Mouse (Mus musculus) stomach, embryonic 15.5 days (tissue): ENCODE results near the gene Cfap43. TPM values are rescaled to one million over a fixed set of nuclear protein-coding genes. Genes with fewer than 3 reads are reported as not detected.

Source experiments
- ATAC-seq: fragments of 200-750 bp; cut with Nextera tagmentation; 2 replicates; pipeline ENCODE4 v1.8.0; 2017; ENCODE audit warnings: low read depth, moderate number of reproducible peaks, moderate TSS enrichment; ENCODE audit not compliant: insufficient read depth, low FRiP score
- H3K27ac ChIP-seq: fragments of 300-500 bp; sonication (generic); 2 replicates; pipeline ENCODE4 v1.5.1; 2015; ENCODE audit warnings: mild to moderate bottlenecking, inconsistent platforms
- H3K27me3 ChIP-seq: fragments of 300-500 bp; sonication (generic); replicated peaks from 2 replicates; pipeline ENCODE4 v1.6.1; 2015; ENCODE audit warnings: inconsistent platforms
- H3K36me3 ChIP-seq: fragments of 300-500 bp; sonication (generic); 2 replicates; pipeline ENCODE4 v1.6.1; 2015; ENCODE audit warnings: inconsistent platforms
- H3K4me1 ChIP-seq: fragments of 300-500 bp; sonication (generic); 2 replicates; pipeline ENCODE4 v1.6.1; 2015; ENCODE audit warnings: inconsistent platforms
- H3K4me2 ChIP-seq: fragments of 300-500 bp; sonication (generic); 2 replicates; pipeline ENCODE4 v1.6.1; 2015; ENCODE audit warnings: mild to moderate bottlenecking, inconsistent platforms
- H3K4me3 ChIP-seq: fragments of 300-500 bp; sonication (generic); replicated peaks from 2 replicates; pipeline ENCODE4 v1.5.1; 2015; ENCODE audit warnings: inconsistent platforms
- H3K9ac ChIP-seq: fragments of 300-500 bp; sonication (generic); 2 replicates; pipeline ENCODE4 v1.6.1; 2015; ENCODE audit warnings: inconsistent platforms
- H3K9me3 ChIP-seq: fragments of 300-500 bp; sonication (generic); 2 replicates; pipeline ENCODE4 v1.6.1; 2016; ENCODE audit warnings: inconsistent platforms
- WGBS: fragments of 180-500 bp; shearing (Covaris S2); methylation state at CpG from one replicate; pipeline ENCODE4 v1.1.7; 2015; 5-methylcytosine and 5-hydroxymethylcytosine counted together
- polyA plus RNA-seq: library from polyadenylated mRNA; unstranded; fragments of >200 nt; fragmentation: Nextera tagmentation; extraction: Ambion mirVana; gene quantifications from 2 replicates; pipeline ENCODE4 v1.2.1, GENCODE M21; 2015

Gene Cfap43
- polyA plus RNA-seq, 1 experiment from 2014 or later = 0.62 TPM

- WGBS = 24% methylated on average over 11 of the region's 11 CpGs
- ATAC-seq = peak; percentile 59; the same call in 1 of the 2 replicates
- Histone ChIP-seq H3K4me2 (no peak overlapping the region), H3K9ac (no peak overlapping the region), H3K4me1 (peaks cover 3% of the 10 kb centered on the region; the same call in 1 of the 2 replicates), H3K4me3 (no peak overlapping the region), H3K27ac (no peak overlapping the region), H3K36me3 (no peaks in the 10 kb centered on the region), H3K27me3 (no peaks in the 10 kb centered on the region), H3K9me3 (no peaks in the 10 kb centered on the region)
Measured at GRCm38 (mm10) chr19:47882151-47882881, 36.8 kb downstream of the Cfap43 start.

GRCm38 (mm10) chr19:47881538-47881937 lies 37.5 kb downstream of the Cfap43 start:
- no peaks in the 10 kb centered on the region for H3K27me3 ChIP-seq
- no peak overlapping the region for H3K4me2 ChIP-seq
- ATAC-seq = no peak
- no peak overlapping the region for H3K27ac ChIP-seq
- no peak overlapping the region for H3K9ac ChIP-seq
- H3K36me3 ChIP-seq = no peaks in the 10 kb centered on the region
- H3K4me3 ChIP-seq = no peak overlapping the region
- no peaks in the 10 kb centered on the region for H3K9me3 ChIP-seq
- whole genome bisulfite sequencing = 73% methylated on average over 7 of the region's 7 CpGs
- H3K4me1 ChIP-seq = peaks cover 3% of the 10 kb centered on the region; the same call in 1 of the 2 replicates

DNA sequence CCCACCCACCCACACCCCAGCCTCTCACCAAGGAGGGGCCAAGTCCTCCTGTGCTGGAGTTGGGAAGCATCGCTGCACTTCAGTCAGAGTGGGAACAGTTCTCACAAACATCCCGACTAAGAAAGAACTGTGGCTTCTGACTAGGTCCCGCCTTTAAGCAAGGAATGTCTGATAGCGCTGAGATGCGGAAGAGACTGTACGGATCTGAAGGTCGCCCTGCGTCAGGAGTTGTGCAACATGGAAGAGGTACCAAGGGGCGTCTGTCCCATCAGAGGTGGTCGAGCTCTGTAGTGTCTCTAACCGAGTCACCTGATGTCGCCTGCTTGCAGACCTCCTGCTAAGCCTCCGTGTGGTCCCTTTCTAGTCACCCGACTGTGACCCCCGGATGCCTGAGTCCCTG lies 42.8 kb downstream of the Cfap43 start:
- WGBS = 58% methylated on average over 15 of the region's 15 CpGs

GRCm38 (mm10) chr19:47871515-47871914 lies 47.6 kb downstream of the Cfap43 start:
- Histone ChIP-seq H3K9ac (no peak overlapping the region), H3K27me3 (no peaks in the 10 kb centered on the region), H3K4me1 (0 out of 2 replicates have a peak, but pooled peaks cover 5% of the 10 kb centered on the region), H3K36me3 (no peaks in the 10 kb centered on the region), H3K9me3 (no peaks in the 10 kb centered on the region), H3K27ac (no peak overlapping the region), H3K4me3 (no peak overlapping the region), H3K4me2 (no peak overlapping the region)
- 35% methylated on average over 10 of the region's 10 CpGs for WGBS
- ATAC-seq = no peak

More for the DNA sequence above, 42.8 kb downstream of the Cfap43 start:
- no peaks in the 10 kb centered on the region for H3K27me3 ChIP-seq
- H3K9me3 ChIP-seq = no peaks in the 10 kb centered on the region
- no peaks in the 10 kb centered on the region for H3K36me3 ChIP-seq
- no peak overlapping the region for H3K9ac ChIP-seq
- H3K27ac ChIP-seq = no peak overlapping the region
- ATAC-seq = no peak
- no peak overlapping the region for H3K4me2 ChIP-seq
- no peak overlapping the region for H3K4me3 ChIP-seq
- H3K4me1 ChIP-seq = peaks cover 3% of the 10 kb centered on the region; the same call in 1 of the 2 replicates

GRCm38 (mm10) chr19:47870102-47870666 lies 48.9 kb downstream of the Cfap43 start:
- WGBS = 60% methylated on average over 7 of the region's 7 CpGs
- no peaks in the 10 kb centered on the region for H3K27me3 ChIP-seq
- no peak overlapping the region for H3K9ac ChIP-seq
- H3K4me2 ChIP-seq = no peak overlapping the region
- no peaks in the 10 kb centered on the region for H3K9me3 ChIP-seq
- H3K4me1 ChIP-seq = 0 out of 2 replicates have a peak, but pooled peaks cover 5% of the 10 kb centered on the region
- no peaks in the 10 kb centered on the region for H3K36me3 ChIP-seq
- ATAC-seq = no peak
- no peak overlapping the region for H3K4me3 ChIP-seq
- H3K27ac ChIP-seq = peak overlapping the region; percentile 31; the same call in 1 of the 2 replicates

DNA sequence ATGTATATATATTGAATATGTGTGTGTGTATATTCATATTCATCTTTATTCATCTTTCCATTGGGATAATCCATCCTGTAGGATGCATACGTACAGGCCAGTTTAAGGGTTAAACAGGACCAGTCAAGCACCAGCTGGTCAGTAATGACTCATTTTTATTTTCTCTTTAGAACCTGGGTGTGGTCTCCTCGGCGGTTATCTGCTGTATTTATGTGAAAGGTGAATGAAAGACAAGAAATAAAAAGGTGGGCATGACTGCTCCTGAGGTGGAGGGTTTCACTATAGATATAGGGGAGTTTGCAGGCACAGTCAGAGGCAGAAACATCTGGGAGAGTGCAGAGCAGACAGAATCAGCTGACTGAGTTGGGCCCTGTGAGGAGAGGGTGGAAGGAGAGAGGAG lies 49.6 kb downstream of the Cfap43 start:
- Histone ChIP-seq H3K4me2 (no peak overlapping the region), H3K9me3 (no peaks in the 10 kb centered on the region), H3K36me3 (no peaks in the 10 kb centered on the region), H3K27me3 (no peaks in the 10 kb centered on the region), H3K4me1 (0 out of 2 replicates have a peak, but pooled peaks cover 5% of the 10 kb centered on the region), H3K4me3 (no peak overlapping the region), H3K27ac (peak overlapping the region; percentile 31; the same call in 1 of the 2 replicates), H3K9ac (no peak overlapping the region)
- ATAC-seq = no peak
- 32% methylated on average over 3 of the region's 3 CpGs for WGBS

DNA sequence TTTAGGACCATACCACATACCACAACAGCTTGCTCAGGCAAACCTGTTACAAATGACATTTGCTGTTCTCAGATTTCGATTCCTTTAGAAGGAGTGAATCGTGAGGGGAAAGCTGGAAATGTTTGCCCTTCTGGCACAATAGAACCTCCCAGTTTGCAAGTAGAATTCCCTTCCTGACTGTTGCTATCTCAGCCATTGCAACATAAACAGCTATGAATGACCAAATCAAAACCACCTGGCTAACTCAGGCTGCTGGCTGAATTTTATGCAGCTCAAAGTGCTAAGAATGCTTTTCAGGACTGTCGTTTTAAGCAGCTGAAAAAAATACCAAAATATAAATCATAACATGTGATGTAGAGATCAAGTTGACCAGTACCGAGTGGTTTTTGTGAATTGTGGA lies 50.1 kb downstream of the Cfap43 start:
- H3K4me2 ChIP-seq = no peak overlapping the region
- H3K36me3 ChIP-seq = no peaks in the 10 kb centered on the region
- no peak overlapping the region for H3K9ac ChIP-seq
- 46% methylated on average over 4 of the region's 4 CpGs for WGBS
- H3K4me3 ChIP-seq = no peak overlapping the region
- H3K9me3 ChIP-seq = no peaks in the 10 kb centered on the region
- no peaks in the 10 kb centered on the region for H3K27me3 ChIP-seq
- no peak for ATAC-seq
- H3K4me1 ChIP-seq = 0 out of 2 replicates have a peak, but pooled peaks cover 5% of the 10 kb centered on the region
- no peak overlapping the region for H3K27ac ChIP-seq

GRCm38 (mm10) chr19:47867628-47868175 lies 51.4 kb downstream of the Cfap43 start:
- Histone ChIP-seq H3K9me3 (no peaks in the 10 kb centered on the region), H3K27ac (no peak overlapping the region), H3K4me1 (0 out of 2 replicates have a peak, but pooled peaks cover 5% of the 10 kb centered on the region), H3K9ac (no peak overlapping the region), H3K36me3 (no peaks in the 10 kb centered on the region), H3K4me3 (no peak overlapping the region), H3K4me2 (no peak overlapping the region), H3K27me3 (no peaks in the 10 kb centered on the region)
- 48% methylated on average over 4 of the region's 4 CpGs for WGBS
- no peak for ATAC-seq

- Histone ChIP-seq H3K4me1 (0 out of 2 replicates have a peak, but pooled peaks cover 5% of the 10 kb centered on the region), H3K27me3 (no peaks in the 10 kb centered on the region), H3K4me2 (peak within 1 kb of the TSS; percentile 78), H3K27ac (peak within 1 kb of the TSS; percentile 87), H3K4me3 (peak within 1 kb of the TSS; percentile 60), H3K36me3 (no peaks in the 10 kb centered on the region), H3K9ac (peak within 1 kb of the TSS; percentile 60), H3K9me3 (no peaks in the 10 kb centered on the region)
- ATAC-seq = peak; percentile 100
- WGBS = under 1% methylated on average over 49 of the region's 49 CpGs
Measured at GRCm38 (mm10) chr19:47865353-47865947, 53.6 kb downstream of the Cfap43 start, which contains the start of gene Gsto2. TSS of gene Gsto2 (plus strand) at chr19:47865534.

DNA sequence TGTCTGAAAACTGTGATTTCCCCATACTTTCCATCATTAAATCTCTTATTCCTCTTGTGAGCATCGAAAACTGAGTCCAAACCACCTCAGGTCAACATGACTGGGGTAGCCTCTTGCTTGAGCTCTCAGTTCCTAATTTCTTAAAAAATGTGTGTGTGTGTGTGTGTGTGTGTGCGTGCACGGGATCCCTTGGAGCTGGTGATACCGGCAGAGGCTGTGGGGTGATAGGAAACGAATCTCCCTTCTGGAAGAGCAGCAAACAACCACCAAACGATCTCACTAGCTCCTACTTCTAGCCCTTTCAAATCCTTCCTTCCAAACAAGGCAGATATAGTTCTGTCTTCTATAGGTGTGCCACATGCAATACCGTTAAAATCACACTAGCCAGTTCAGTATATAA lies 54.4 kb downstream of the Cfap43 start:
- Histone ChIP-seq H3K27me3 (no peaks in the 10 kb centered on the region), H3K27ac (no peak overlapping the region), H3K4me1 (0 out of 2 replicates have a peak, but pooled peaks cover 5% of the 10 kb centered on the region), H3K4me3 (peak overlapping the region; percentile 60), H3K9me3 (no peaks in the 10 kb centered on the region), H3K9ac (no peak overlapping the region), H3K36me3 (0 out of 2 replicates have a peak, but pooled peaks cover 2% of the 10 kb centered on the region), H3K4me2 (peak overlapping the region; percentile 78)
- ATAC-seq = no peak
- WGBS = 83% methylated on average over 7 of the region's 7 CpGs

DNA sequence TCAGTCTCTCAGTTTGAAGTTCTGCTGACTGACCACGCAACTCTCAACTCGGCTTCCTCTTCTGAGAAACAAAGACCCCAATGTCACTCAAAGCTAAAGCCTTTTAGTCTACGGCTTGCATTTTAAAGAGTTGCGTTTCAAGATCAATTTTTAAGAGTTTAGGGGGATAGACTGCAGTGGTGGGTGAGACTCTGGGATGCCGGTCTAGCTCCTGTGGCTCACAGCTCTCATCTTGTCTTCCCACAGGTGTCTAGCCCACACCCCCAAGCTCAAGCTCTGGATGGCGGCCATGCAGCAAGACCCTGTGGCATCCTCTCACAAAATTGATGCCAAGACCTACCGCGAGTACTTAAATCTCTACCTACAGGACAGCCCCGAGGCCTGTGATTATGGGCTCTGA lies 55.0 kb downstream of the Cfap43 start:
- H3K4me2 ChIP-seq = no peak overlapping the region
- H3K9me3 ChIP-seq = no peaks in the 10 kb centered on the region
- 94% methylated on average over 9 of the region's 9 CpGs for WGBS
- no peak overlapping the region for H3K9ac ChIP-seq
- H3K27ac ChIP-seq = no peak overlapping the region
- 0 out of 2 replicates have a peak, but pooled peaks cover 5% of the 10 kb centered on the region for H3K36me3 ChIP-seq
- 0 out of 2 replicates have a peak, but pooled peaks cover 4% of the 10 kb centered on the region for H3K4me1 ChIP-seq
- H3K4me3 ChIP-seq = no peak overlapping the region
- H3K27me3 ChIP-seq = no peaks in the 10 kb centered on the region
- no peak for ATAC-seq
